Mouse (Mus musculus) stomach, embryonic 14.5 days (tissue): ENCODE results near the gene Macf1. TPM values are rescaled to one million over a fixed set of nuclear protein-coding genes. Genes with fewer than 3 reads are reported as not detected.

Experiments used
- ATAC-seq: fragments of 200-750 bp; cut with Nextera tagmentation; 2 replicates; pipeline ENCODE4 v1.8.0; 2017; ENCODE audit warnings: low read depth, moderate TSS enrichment; ENCODE audit not compliant: insufficient number of reproducible peaks, insufficient read depth, low FRiP score
- H3K27ac ChIP-seq: fragments of 300-500 bp; sonication (generic); 2 replicates; pipeline ENCODE4 v1.5.1; 2014; ENCODE audit warnings: mild to moderate bottlenecking, low read length, moderate library complexity, mixed read lengths
- H3K27me3 ChIP-seq: fragments of 300-500 bp; sonication (generic); 2 replicates; pipeline ENCODE4 v1.6.1; 2014; ENCODE audit warnings: low read length, control low read depth, mixed read lengths; ENCODE audit not compliant: control insufficient read depth, insufficient read depth
- H3K36me3 ChIP-seq: fragments of 300-500 bp; sonication (generic); 2 replicates; pipeline ENCODE4 v1.6.1; 2014; ENCODE audit warnings: mild to moderate bottlenecking, control low read depth, low read length, moderate library complexity, mixed read lengths; ENCODE audit not compliant: control insufficient read depth, insufficient read depth
- H3K4me1 ChIP-seq: fragments of 300-500 bp; sonication (generic); 2 replicates; pipeline ENCODE4 v1.6.1; 2014; ENCODE audit warnings: low read length, control low read depth, mixed read lengths; ENCODE audit not compliant: control insufficient read depth, insufficient read depth
- H3K4me2 ChIP-seq: fragments of 300-500 bp; sonication (generic); replicated peaks from 2 replicates; pipeline ENCODE4 v1.6.1; 2014; ENCODE audit warnings: low read depth, low read length, control low read depth
- H3K4me3 ChIP-seq: fragments of 300-500 bp; sonication (generic); 2 replicates; pipeline ENCODE4 v1.5.1; 2014; ENCODE audit warnings: low read depth, low read length, control low read depth
- H3K9ac ChIP-seq: fragments of 300-500 bp; sonication (generic); replicated peaks from 2 replicates; pipeline ENCODE4 v1.6.1; 2014; ENCODE audit warnings: low read depth, mild to moderate bottlenecking, control low read depth, low read length, moderate library complexity, mixed read lengths
- H3K9me3 ChIP-seq: fragments of 300-500 bp; sonication (generic); 2 replicates; pipeline ENCODE4 v1.6.1; 2016; ENCODE audit warnings: low read depth, low read length, control low read depth; ENCODE audit not compliant: control insufficient read depth
- WGBS: fragments of 180-500 bp; shearing (Covaris S2); extraction: QIAGEN DNeasy Blood & Tissue Kit; methylation state at CpG from one replicate; pipeline ENCODE4 v1.1.7; 2014; 5-methylcytosine and 5-hydroxymethylcytosine counted together
- polyA plus RNA-seq: library from polyadenylated mRNA; unstranded; fragments of >200 nt; fragmentation: Nextera tagmentation; extraction: Ambion mirVana; gene quantifications from 2 replicates; pipeline ENCODE4 v1.2.1, GENCODE M21; 2014

Gene Macf1
- polyA plus RNA-seq, 1 experiment from 2014 or later: 86.9 TPM

DNA sequence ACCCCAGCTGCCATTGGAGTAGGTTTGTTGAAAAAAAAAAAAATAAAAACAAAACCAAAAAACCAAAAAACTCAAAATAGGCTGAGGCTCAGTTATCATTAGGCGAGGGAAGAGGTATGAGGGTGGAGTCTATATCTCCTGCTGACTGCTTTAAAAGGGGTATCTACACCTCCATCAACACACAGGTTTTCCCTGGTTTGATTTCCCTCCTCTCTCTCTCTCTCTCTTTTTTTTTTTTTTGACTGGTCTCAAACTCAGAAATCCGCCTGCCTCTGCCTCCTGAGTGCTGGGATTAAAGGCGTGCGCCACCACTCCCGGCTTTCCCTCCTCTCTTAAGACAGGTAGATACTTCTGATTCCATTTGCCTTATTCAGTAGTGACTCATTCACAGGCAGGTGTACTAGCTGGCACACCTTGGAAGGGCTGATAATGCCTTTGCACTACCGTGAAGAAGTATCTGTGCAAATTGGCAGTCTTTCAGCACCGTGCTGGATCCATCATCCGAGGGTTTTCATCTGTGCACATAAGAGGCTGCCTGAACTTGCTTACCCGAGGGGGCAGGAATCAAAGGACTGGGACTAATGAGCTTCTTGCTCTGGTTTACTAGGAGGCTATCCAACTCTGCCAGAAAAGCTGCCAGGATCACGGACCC, 257.6 kb downstream of the Macf1 start:
- H3K4me1 ChIP-seq: 0 out of 2 replicates have a peak, but pooled peaks cover 4% of the 10 kb centered on the region
- no peak overlapping the region for H3K27ac ChIP-seq
- no peak overlapping the region for H3K4me2 ChIP-seq
- WGBS: 87% methylated on average over 10 of the region's 10 CpGs
- ATAC-seq: no peak
- H3K27me3 ChIP-seq: no peaks in the 10 kb centered on the region
- no peaks in the 10 kb centered on the region for H3K9me3 ChIP-seq
- no peaks in the 10 kb centered on the region; the same call in 1 of the 2 replicates for H3K36me3 ChIP-seq
- no peak overlapping the region for H3K4me3 ChIP-seq
- no peak overlapping the region for H3K9ac ChIP-seq

DNA sequence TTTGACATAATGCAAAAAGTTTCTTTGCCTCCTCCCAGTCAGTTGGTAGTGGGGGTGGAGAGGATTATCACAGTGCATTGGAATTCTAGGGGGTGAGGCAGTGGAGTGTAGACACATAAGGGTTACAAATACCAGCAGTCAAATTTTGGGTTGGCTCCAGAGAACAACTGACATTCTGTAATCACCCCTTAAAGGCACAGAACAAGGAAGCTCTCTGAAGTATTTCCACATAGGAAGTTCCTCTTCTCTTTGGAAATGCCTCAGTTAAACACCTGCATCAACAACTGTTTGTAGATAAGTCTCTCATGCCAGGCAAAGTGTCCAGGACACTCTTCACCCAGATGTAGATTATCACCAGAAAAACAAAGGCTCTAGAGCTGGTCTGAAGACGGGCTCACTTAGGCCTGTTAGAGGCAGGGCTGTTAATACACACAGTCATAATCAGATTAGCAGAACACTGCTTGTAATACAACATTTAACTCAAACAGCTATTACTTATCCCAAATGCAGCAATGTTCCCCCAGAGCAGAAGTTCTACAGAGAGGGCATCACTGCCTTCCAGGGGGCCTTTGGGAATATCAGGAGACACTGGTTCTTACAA, 258.4 kb downstream of the Macf1 start:
- H3K27ac ChIP-seq: 0 out of 2 replicates have a peak overlapping the region, but pooled peaks have one; percentile 44
- H3K4me1 ChIP-seq: 0 out of 2 replicates have a peak, but pooled peaks cover 4% of the 10 kb centered on the region
- H3K27me3 ChIP-seq: no peaks in the 10 kb centered on the region
- 38% methylated on average over 1 of the region's 1 CpGs for WGBS
- H3K9ac ChIP-seq: no peak overlapping the region
- no peaks in the 10 kb centered on the region for H3K9me3 ChIP-seq
- H3K36me3 ChIP-seq: no peaks in the 10 kb centered on the region; the same call in 1 of the 2 replicates
- no peak for ATAC-seq
- H3K4me3 ChIP-seq: no peak overlapping the region
- H3K4me2 ChIP-seq: no peak overlapping the region

DNA sequence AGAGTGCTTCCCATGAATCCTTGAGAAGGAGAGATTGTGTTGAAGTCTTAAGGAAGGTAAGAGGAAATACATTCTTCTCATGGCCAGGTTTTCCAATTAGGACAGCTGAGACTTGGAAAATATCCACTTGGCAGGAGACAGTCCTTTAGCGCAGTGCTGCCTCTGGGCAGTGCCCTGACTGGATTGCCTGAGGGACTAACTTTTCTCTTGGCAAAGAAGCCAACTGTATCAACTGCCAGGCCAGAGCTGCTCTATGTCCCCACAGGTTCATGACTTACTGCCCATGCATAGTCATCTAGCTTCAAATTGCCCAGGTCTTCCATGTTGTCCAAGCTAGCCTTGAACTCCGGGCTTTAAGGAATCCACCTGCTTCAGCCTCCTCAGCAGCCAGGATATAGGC, 260.1 kb downstream of the Macf1 start:
- Histone ChIP-seq H3K27me3 (no peaks in the 10 kb centered on the region), H3K9me3 (no peaks in the 10 kb centered on the region), H3K4me3 (no peak overlapping the region), H3K9ac (no peak overlapping the region), H3K36me3 (no peaks in the 10 kb centered on the region; the same call in 1 of the 2 replicates), H3K27ac (no peak overlapping the region), H3K4me2 (no peak overlapping the region), H3K4me1 (0 out of 2 replicates have a peak, but pooled peaks cover 4% of the 10 kb centered on the region)
- no peak for ATAC-seq
- WGBS: 95% methylated on average over 2 of the region's 2 CpGs

DNA sequence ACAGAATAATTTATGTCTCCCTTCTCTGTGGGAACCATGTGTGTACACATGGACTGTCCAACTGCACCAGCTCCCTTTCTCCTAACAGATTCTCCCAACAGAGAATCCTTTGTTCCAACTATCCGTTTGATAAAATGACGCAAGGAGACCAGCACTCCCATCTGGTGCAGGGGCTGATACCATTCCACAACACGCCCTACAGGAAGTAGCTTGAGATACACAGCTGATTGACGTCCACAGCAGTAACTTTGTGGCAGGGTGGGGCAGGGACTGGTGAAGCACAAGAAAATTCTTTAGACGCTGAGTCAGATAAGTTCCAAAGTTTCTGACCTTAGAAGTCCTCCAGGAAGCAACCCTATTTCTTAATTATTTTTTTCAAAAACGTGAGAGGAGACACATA, 261.3 kb downstream of the Macf1 start:
- WGBS: 44% methylated on average over 6 of the region's 6 CpGs
- H3K36me3 ChIP-seq: no peaks in the 10 kb centered on the region; the same call in 1 of the 2 replicates
- H3K4me1 ChIP-seq: 0 out of 2 replicates have a peak, but pooled peaks cover 4% of the 10 kb centered on the region
- H3K4me3 ChIP-seq: no peak overlapping the region
- H3K9me3 ChIP-seq: no peaks in the 10 kb centered on the region
- H3K27me3 ChIP-seq: no peaks in the 10 kb centered on the region
- H3K4me2 ChIP-seq: no peak overlapping the region
- no peak overlapping the region for H3K9ac ChIP-seq
- no peak overlapping the region for H3K27ac ChIP-seq
- ATAC-seq: peak; percentile 84; the same call in 1 of the 2 replicates

DNA sequence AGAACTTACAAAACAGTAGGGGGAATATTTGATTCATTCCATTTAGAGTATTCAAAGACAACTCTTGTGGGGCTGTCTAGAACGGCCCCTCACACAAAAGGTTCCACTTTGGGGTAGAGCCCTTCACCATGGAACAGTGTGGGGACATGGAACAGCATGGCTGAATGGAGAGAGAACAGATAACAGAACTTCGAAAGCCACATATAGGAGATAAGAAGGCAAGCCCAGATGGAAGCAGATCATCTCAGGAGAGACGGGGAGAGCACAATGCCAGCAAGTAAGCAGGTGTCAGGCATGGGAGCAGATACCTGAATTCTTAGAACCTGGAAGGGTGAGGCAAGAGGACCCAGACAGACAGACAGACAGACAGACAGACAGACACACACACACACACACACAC, 266.1 kb downstream of the Macf1 start:
- Histone ChIP-seq H3K27me3 (no peaks in the 10 kb centered on the region), H3K4me1 (peaks cover 10% of the 10 kb centered on the region; the same call in 1 of the 2 replicates), H3K36me3 (no peaks in the 10 kb centered on the region), H3K27ac (no peak overlapping the region), H3K9me3 (no peaks in the 10 kb centered on the region), H3K4me3 (no peak overlapping the region), H3K4me2 (no peak overlapping the region), H3K9ac (no peak overlapping the region)
- no peak for ATAC-seq
- WGBS: 93% methylated on average over 3 of the region's 3 CpGs

DNA sequence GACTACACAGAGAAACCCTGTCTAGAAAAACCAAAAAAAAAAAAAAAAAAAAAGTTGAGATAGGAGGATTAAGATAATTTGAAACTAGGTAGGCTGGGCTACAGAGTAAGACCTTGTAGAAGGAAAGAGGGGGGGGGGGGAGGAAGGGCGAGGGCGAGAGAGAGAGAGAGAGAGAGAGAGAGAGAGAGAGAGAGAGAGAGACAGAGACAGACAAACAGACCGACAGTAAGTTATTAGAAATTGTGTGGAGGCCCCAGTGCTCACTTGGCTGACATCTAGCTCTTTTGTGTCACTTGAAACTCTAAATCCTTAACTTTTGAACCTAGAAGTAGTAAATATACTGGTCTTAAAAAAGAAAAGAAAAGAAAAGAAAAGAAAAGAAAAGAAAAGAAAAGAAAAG, 266.7 kb downstream of the Macf1 start:
- 89% methylated on average over 2 of the region's 3 CpGs for WGBS
- Histone ChIP-seq H3K27ac (no peak overlapping the region), H3K9me3 (no peaks in the 10 kb centered on the region), H3K27me3 (no peaks in the 10 kb centered on the region), H3K4me1 (peaks cover 12% of the 10 kb centered on the region; the same call in 1 of the 2 replicates), H3K36me3 (no peaks in the 10 kb centered on the region), H3K4me2 (no peak overlapping the region), H3K9ac (no peak overlapping the region), H3K4me3 (no peak overlapping the region)
- no peak for ATAC-seq

DNA sequence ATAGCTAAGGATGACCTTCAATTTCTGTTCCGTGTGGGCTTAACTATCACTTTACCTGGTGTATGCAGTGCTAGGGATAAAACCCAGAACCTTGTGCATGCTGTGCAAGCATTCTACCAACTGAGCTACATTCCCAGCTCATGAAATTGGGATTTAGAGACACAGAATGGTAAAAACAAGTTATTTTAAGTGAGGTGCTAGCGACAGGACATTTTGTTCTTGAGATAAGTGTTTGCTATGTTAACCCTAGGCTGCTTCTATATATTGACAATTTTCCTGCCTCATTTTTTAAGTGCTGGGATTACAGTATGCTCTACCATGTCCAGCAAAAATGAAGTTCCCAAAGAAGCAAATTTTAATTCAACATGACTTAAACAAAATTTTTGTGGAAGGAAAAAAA, 267.3 kb downstream of the Macf1 start:
- Histone ChIP-seq H3K9me3 (no peaks in the 10 kb centered on the region), H3K4me3 (no peak overlapping the region), H3K9ac (no peak overlapping the region), H3K36me3 (no peaks in the 10 kb centered on the region), H3K27me3 (no peaks in the 10 kb centered on the region), H3K27ac (no peak overlapping the region), H3K4me1 (peaks cover 14% of the 10 kb centered on the region; the same call in 1 of the 2 replicates), H3K4me2 (no peak overlapping the region)
- ATAC-seq: no peak
- WGBS: 86% methylated on average over 2 of the region's 2 CpGs

DNA sequence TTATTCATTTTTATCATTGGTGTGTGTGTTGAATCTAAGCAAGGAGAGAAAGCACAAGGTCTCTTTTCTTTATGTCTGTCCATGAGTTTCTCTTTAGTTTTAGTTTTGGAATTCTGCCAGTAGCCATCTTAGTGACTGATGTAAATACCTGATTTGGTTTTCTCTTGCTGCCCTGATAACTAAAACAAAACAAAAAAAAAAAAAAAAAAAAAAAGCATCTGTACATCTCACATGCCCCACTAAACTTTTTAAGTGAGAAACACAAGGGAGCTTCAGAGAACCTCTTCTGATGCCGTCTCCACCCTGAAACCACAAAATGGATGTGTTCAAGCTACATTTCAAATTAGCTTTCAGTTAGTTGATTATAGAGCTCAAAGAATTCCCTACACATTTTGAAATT, 268.6 kb downstream of the Macf1 start:
- 92% methylated on average over 1 of the region's 1 CpGs for WGBS
- H3K4me2 ChIP-seq: no peak overlapping the region
- ATAC-seq: no peak
- H3K4me1 ChIP-seq: peaks cover 16% of the 10 kb centered on the region; the same call in 1 of the 2 replicates
- H3K27me3 ChIP-seq: no peaks in the 10 kb centered on the region
- no peaks in the 10 kb centered on the region for H3K9me3 ChIP-seq
- no peak overlapping the region for H3K4me3 ChIP-seq
- H3K9ac ChIP-seq: no peak overlapping the region
- no peaks in the 10 kb centered on the region for H3K36me3 ChIP-seq
- H3K27ac ChIP-seq: no peak overlapping the region
